Mouse (Mus musculus) cortical plate, adult 2 months (tissue): ENCODE data around the gene Tcf15. TPM values are rescaled to one million over a fixed set of nuclear protein-coding genes. Genes with fewer than 3 reads are reported as not detected.

Experiments used
- H3K27ac ChIP-seq: fragments of 200-500 bp; 2 replicates; pipeline ENCODE4 v1.5.1; 2012; ENCODE audit warnings: low read length, control low read depth, inconsistent platforms; ENCODE audit not compliant: insufficient read depth
- H3K4me1 ChIP-seq: fragments of 200-500 bp; 2 replicates; pipeline ENCODE4 v1.6.1; 2011; ENCODE audit warnings: low read length; ENCODE audit not compliant: control insufficient read depth, insufficient read depth
- H3K4me3 ChIP-seq: fragments of 200-500 bp; 2 replicates; pipeline ENCODE4 v1.5.1; 2011; ENCODE audit warnings: mild to moderate bottlenecking, low read length, control low read depth; ENCODE audit not compliant: insufficient read depth
- CTCF ChIP-seq: fragments of 200-500 bp; IDR thresholded peaks from 2 replicates; pipeline ENCODE4 v1.5.1; 2011; ENCODE audit warnings: mild to moderate bottlenecking, control low read depth, low read length; ENCODE audit not compliant: insufficient read depth; ENCODE audit errors: extremely low read depth
- POLR2A ChIP-seq: fragments of 200-500 bp; IDR thresholded peaks from 2 replicates; pipeline ENCODE4 v1.6.1; 2011; ENCODE audit warnings: mild to moderate bottlenecking, low read length, control low read depth; ENCODE audit not compliant: insufficient read depth; ENCODE audit errors: extremely low read depth
- polyA plus RNA-seq: library from polyadenylated mRNA; depleted of rRNA; stranded (reverse); fragments of >200 nt; gene quantifications from 2 replicates; pipeline ENCODE4 v1.2.3, GENCODE M21; 2012; rRNA removed

Gene Tcf15
- polyA plus RNA-seq: 1.0 and 1.9 TPM in 2 replicates

GRCm38 (mm10) chr2:152143279-152144157 lies at the start of gene Tcf15:
Gene Tcf15 (plus strand): TSS chr2:152143561.
- TF ChIP-seq POLR2A: no peak
- Histone ChIP-seq H3K27ac (no peak within 1 kb of the TSS), H3K4me3 (peak within 1 kb of the TSS; percentile 30; the same call in 1 of the 2 replicates), H3K4me1 (peaks cover 3% of the 10 kb centered on the region)

GRCm38 (mm10) chr2:152094856-152095545 lies 48.4 kb upstream of the Tcf15 start:
- Histone ChIP-seq H3K4me3 (no peak overlapping the region), H3K27ac (no peak overlapping the region), H3K4me1 (no peaks in the 10 kb centered on the region)
- no peak for TF ChIP-seq CTCF
- TF ChIP-seq POLR2A: no peak

- Histone ChIP-seq H3K4me3 (no peak overlapping the region), H3K4me1 (peaks cover 2% of the 10 kb centered on the region; the same call in 1 of the 2 replicates), H3K27ac (no peak overlapping the region)
- TF ChIP-seq POLR2A: no peak
- TF ChIP-seq CTCF: no peak
Measured at GRCm38 (mm10) chr2:152096922-152097321, 46.4 kb upstream of the Tcf15 start.

- no peak overlapping the region for H3K4me3 ChIP-seq
- no peak overlapping the region for H3K27ac ChIP-seq
- no peak for TF ChIP-seq CTCF
- TF ChIP-seq POLR2A: no peak
- peaks cover 9% of the 10 kb centered on the region; the same call in 1 of the 2 replicates for H3K4me1 ChIP-seq
Measured at GRCm38 (mm10) chr2:152097916-152098315, 45.4 kb upstream of the Tcf15 start.

GRCm38 (mm10) chr2:152099538-152099937 lies 43.8 kb upstream of the Tcf15 start:
- no peak overlapping the region for H3K27ac ChIP-seq
- TF ChIP-seq POLR2A: no peak
- no peak for TF ChIP-seq CTCF
- peaks cover 9% of the 10 kb centered on the region; the same call in 1 of the 2 replicates for H3K4me1 ChIP-seq
- no peak overlapping the region for H3K4me3 ChIP-seq

- Histone ChIP-seq H3K4me3 (no peak overlapping the region), H3K27ac (no peak overlapping the region), H3K4me1 (peaks cover 13% of the 10 kb centered on the region)
- TF ChIP-seq POLR2A (no peak), CTCF (no peak)
Measured at GRCm38 (mm10) chr2:152101761-152102160, 41.6 kb upstream of the Tcf15 start.

- Histone ChIP-seq H3K4me3 (no peak overlapping the region), H3K27ac (peak overlapping the region; percentile 66; the same call in 1 of the 2 replicates), H3K4me1 (peaks cover 13% of the 10 kb centered on the region)
- no peak for TF ChIP-seq POLR2A
- TF ChIP-seq CTCF: no peak
Measured at GRCm38 (mm10) chr2:152102369-152102768, 41.0 kb upstream of the Tcf15 start.

GRCm38 (mm10) chr2:152104711-152105317 lies 38.5 kb upstream of the Tcf15 start:
- TF ChIP-seq CTCF (no peak), POLR2A (no peak)
- H3K4me1 ChIP-seq: peaks cover 13% of the 10 kb centered on the region
- peak overlapping the region; percentile 50 for H3K4me3 ChIP-seq
- peak overlapping the region; percentile 90 for H3K27ac ChIP-seq

- TF ChIP-seq CTCF (no peak), POLR2A (peak; percentile 65)
- Histone ChIP-seq H3K4me3 (peak within 1 kb of the TSS; percentile 50), H3K27ac (peak within 1 kb of the TSS; percentile 90), H3K4me1 (peaks cover 13% of the 10 kb centered on the region)
Measured at GRCm38 (mm10) chr2:152105318-152106224, 37.8 kb upstream of the Tcf15 start, which contains the start of gene Srxn1. Gene Srxn1 (plus strand): TSS chr2:152105516.
